Mouse (Mus musculus) limb, embryonic 15.5 days (tissue): ENCODE results near the gene Itgax. TPM values are rescaled to one million over a fixed set of nuclear protein-coding genes. Genes with fewer than 3 reads are reported as not detected.

Experiments
- ATAC-seq: fragments of 200-750 bp; cut with Nextera tagmentation; 2 replicates; pipeline ENCODE4 v1.8.0; 2017; ENCODE audit warnings: low read depth, moderate TSS enrichment; ENCODE audit not compliant: insufficient number of reproducible peaks, low FRiP score, low TSS enrichment
- H3K27ac ChIP-seq: fragments of 300-500 bp; sonication (generic); 2 replicates; pipeline ENCODE4 v1.5.1; 2015; ENCODE audit warnings: moderate library complexity, mild to moderate bottlenecking, inconsistent platforms
- H3K27me3 ChIP-seq: fragments of 300-500 bp; sonication (generic); 2 replicates; pipeline ENCODE4 v1.6.1; 2015; ENCODE audit warnings: inconsistent platforms
- H3K36me3 ChIP-seq: fragments of 300-500 bp; sonication (generic); 2 replicates; pipeline ENCODE4 v1.6.1; 2015; ENCODE audit warnings: inconsistent platforms
- H3K4me1 ChIP-seq: fragments of 300-500 bp; sonication (generic); 2 replicates; pipeline ENCODE4 v1.6.1; 2015; ENCODE audit warnings: inconsistent platforms
- H3K4me2 ChIP-seq: fragments of 300-500 bp; sonication (generic); 2 replicates; pipeline ENCODE4 v1.6.1; 2015; ENCODE audit warnings: mild to moderate bottlenecking, inconsistent platforms
- H3K4me3 ChIP-seq: fragments of 300-500 bp; sonication (generic); 2 replicates; pipeline ENCODE4 v1.5.1; 2015; ENCODE audit warnings: mild to moderate bottlenecking, inconsistent platforms
- H3K9ac ChIP-seq: fragments of 300-500 bp; sonication (generic); 2 replicates; pipeline ENCODE4 v1.6.1; 2015; ENCODE audit warnings: inconsistent platforms
- H3K9me3 ChIP-seq: fragments of 300-500 bp; sonication (generic); 2 replicates; pipeline ENCODE4 v1.6.1; 2016; ENCODE audit warnings: inconsistent platforms
- WGBS: fragments of 180-500 bp; shearing (Covaris S2); methylation state at CpG from one replicate; pipeline ENCODE4 v1.1.7; 2015; 5-methylcytosine and 5-hydroxymethylcytosine counted together
- polyA plus RNA-seq: library from polyadenylated mRNA; unstranded; fragments of >200 nt; fragmentation: Nextera tagmentation; extraction: Ambion mirVana; gene quantifications from 2 replicates; pipeline ENCODE4 v1.2.1, GENCODE M21; 2015

The Itgax gene
- polyA plus RNA-seq, 1 experiment from 2014 or later = 0.10 TPM

- no peak for ATAC-seq
- Histone ChIP-seq H3K4me3 (no peak overlapping the region), H3K9ac (no peak overlapping the region), H3K4me1 (no peaks in the 10 kb centered on the region), H3K27ac (no peak overlapping the region), H3K36me3 (no peaks in the 10 kb centered on the region), H3K9me3 (no peaks in the 10 kb centered on the region), H3K27me3 (no peaks in the 10 kb centered on the region), H3K4me2 (no peak overlapping the region)
- 62% methylated on average over 3 of the region's 3 CpGs for WGBS
Measured at GRCm38 (mm10) chr7:128169996-128170395, 40.6 kb downstream of the Itgax start.

- Histone ChIP-seq H3K4me2 (no peak overlapping the region), H3K4me3 (no peak overlapping the region), H3K27me3 (no peaks in the 10 kb centered on the region), H3K27ac (no peak overlapping the region), H3K4me1 (no peaks in the 10 kb centered on the region), H3K9me3 (no peaks in the 10 kb centered on the region), H3K9ac (no peak overlapping the region), H3K36me3 (no peaks in the 10 kb centered on the region)
- 60% methylated on average over 2 of the region's 2 CpGs for WGBS
- ATAC-seq = no peak
Measured at GRCm38 (mm10) chr7:128178385-128178784, 49.0 kb downstream of the Itgax start.

- no peaks in the 10 kb centered on the region for H3K27me3 ChIP-seq
- no peaks in the 10 kb centered on the region for H3K36me3 ChIP-seq
- H3K4me3 ChIP-seq = no peak overlapping the region
- no peak overlapping the region for H3K9ac ChIP-seq
- 69% methylated on average over 7 of the region's 7 CpGs for WGBS
- ATAC-seq = no peak
- H3K4me1 ChIP-seq = no peaks in the 10 kb centered on the region
- no peak overlapping the region for H3K4me2 ChIP-seq
- no peaks in the 10 kb centered on the region for H3K9me3 ChIP-seq
- H3K27ac ChIP-seq = no peak overlapping the region
Measured at GRCm38 (mm10) chr7:128180126-128180525, 50.8 kb downstream of the Itgax start.

GRCm38 (mm10) chr7:128180546-128180945 is 51.2 kb downstream of the Itgax start:
- Histone ChIP-seq H3K4me3 (no peak overlapping the region), H3K9ac (no peak overlapping the region), H3K4me1 (no peaks in the 10 kb centered on the region), H3K9me3 (no peaks in the 10 kb centered on the region), H3K36me3 (no peaks in the 10 kb centered on the region), H3K4me2 (no peak overlapping the region), H3K27ac (no peak overlapping the region), H3K27me3 (no peaks in the 10 kb centered on the region)
- no peak for ATAC-seq
- WGBS = 52% methylated on average over 6 of the region's 6 CpGs

GRCm38 (mm10) chr7:128181691-128182090 is 52.3 kb downstream of the Itgax start:
- Histone ChIP-seq H3K4me1 (no peaks in the 10 kb centered on the region), H3K9me3 (no peaks in the 10 kb centered on the region), H3K36me3 (no peaks in the 10 kb centered on the region), H3K9ac (no peak overlapping the region), H3K27ac (no peak overlapping the region), H3K4me3 (no peak overlapping the region), H3K27me3 (no peaks in the 10 kb centered on the region), H3K4me2 (no peak overlapping the region)
- WGBS = 87% methylated on average over 10 of the region's 10 CpGs
- no peak for ATAC-seq

Other genes starting within 250 kb of the Itgax start
- gene Prss53, start 238.6 kb upstream of the Itgax start, polyA plus RNA-seq = 2.2 and 2.4 TPM in 2 replicates
- gene Gm21974, start 234.1 kb upstream of the Itgax start, polyA plus RNA-seq = not detected in 2 replicates
- 269 and 272 TPM in 2 replicates for gene Vkorc1, start 233.9 kb upstream of the Itgax start, polyA plus RNA-seq
- 98.3 and 117 TPM in 2 replicates for gene Bckdk, start 225.5 kb upstream of the Itgax start, polyA plus RNA-seq
- 37.8 and 38.7 TPM in 2 replicates for gene Kat8, start 217.0 kb upstream of the Itgax start, polyA plus RNA-seq
- gene Prss8, start 199.4 kb upstream of the Itgax start, polyA plus RNA-seq = 11.5 and 14.2 TPM in 2 replicates
- gene Prss36, start 182.8 kb upstream of the Itgax start, polyA plus RNA-seq = 11.6 and 12.9 TPM in 2 replicates
- 339 and 390 TPM in 2 replicates for gene Fus, start 162.1 kb upstream of the Itgax start, polyA plus RNA-seq
- 150 and 154 TPM in 2 replicates for gene Pycard, start 135.7 kb upstream of the Itgax start, polyA plus RNA-seq
- gene Trim72, start 125.6 kb upstream of the Itgax start, polyA plus RNA-seq = 3.1 and 8.4 TPM in 2 replicates
- gene Itgam, start 66.9 kb upstream of the Itgax start, polyA plus RNA-seq = 2.1 and 2.3 TPM in 2 replicates
- not detected in 2 replicates for gene Gm49368, start 66.9 kb upstream of the Itgax start, polyA plus RNA-seq
- gene Itgad, start 24.8 kb downstream of the Itgax start, polyA plus RNA-seq = not detected in 2 replicates
- 39.0 and 132 TPM in 2 replicates for gene Cox6a2, start 76.8 kb downstream of the Itgax start, polyA plus RNA-seq
- 16.8 and 18.4 TPM in 2 replicates for gene Armc5, start 107.8 kb downstream of the Itgax start, polyA plus RNA-seq
- gene 9130023H24Rik, start 108.5 kb downstream of the Itgax start, polyA plus RNA-seq = 7.4 and 9.1 TPM in 2 replicates
- 58.2 and 72.5 TPM in 2 replicates for gene Tgfb1i1, start 117.3 kb downstream of the Itgax start, polyA plus RNA-seq
- gene Slc5a2, start 136.1 kb downstream of the Itgax start, polyA plus RNA-seq = not detected in 2 replicates
- 25.2 and 26.3 TPM in 2 replicates for gene BC017158, start 168.6 kb downstream of the Itgax start, polyA plus RNA-seq